Mouse (Mus musculus) cerebellum, postnatal 4 days (tissue): Measurements from ENCODE around the gene Muc1.

Experiments
- DNase-seq, 2 experiments: peaks; one replicate each; pipeline ENCODE4 v3.0.0; 2022; ENCODE audit warnings: low spot score in 2 of 2, mixed read lengths in 1 of 2

The Muc1 gene

DNA sequence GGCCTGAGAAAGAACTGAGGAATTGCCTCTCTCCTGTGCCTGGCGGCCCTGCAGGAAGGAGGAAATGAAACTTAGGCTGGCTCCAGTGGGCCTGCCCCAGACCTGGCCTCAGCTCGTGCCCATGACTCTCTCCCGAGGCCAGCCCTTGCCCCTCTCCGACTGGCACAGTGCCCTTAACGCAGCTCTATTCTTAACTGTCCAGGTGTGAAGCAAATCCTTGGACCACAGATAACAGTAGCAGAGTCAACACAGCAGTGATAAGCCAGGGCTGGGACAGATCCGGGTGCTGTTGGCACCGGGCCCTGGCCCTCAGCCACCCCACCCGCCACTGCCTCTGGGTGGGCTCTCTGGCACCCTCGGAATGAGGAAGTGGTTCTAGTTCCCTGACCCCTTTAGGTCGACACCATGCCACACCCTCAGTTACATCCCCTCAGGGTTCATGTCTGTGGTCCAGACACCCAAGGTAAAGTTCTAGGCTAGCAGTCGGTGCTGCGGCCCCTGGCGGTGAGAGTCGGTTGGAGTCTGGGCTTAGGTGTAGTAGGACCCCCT, 4.8 kb downstream of the Muc1 start:
- no peak for DNase-seq

DNA sequence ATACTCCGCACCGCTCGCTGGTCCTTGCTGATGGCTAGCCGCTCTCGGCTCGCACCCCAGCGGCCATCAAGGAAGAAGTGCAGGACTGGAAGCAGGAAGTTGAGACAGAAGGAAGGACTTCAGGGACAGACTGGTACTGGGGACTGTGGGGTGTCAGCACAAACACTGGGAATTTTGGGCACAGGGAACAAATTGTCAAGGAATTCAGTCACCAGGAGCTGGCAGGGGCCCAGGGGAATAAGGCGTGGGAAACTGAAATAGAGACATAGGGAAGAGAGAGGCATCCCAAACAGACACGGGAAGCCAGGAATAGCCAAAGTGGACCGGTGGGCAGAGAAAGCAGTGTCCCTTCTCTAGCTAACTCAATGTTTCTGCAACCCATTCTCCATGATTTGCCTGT, 7.7 kb downstream of the Muc1 start:
- no peak for DNase-seq

DNA sequence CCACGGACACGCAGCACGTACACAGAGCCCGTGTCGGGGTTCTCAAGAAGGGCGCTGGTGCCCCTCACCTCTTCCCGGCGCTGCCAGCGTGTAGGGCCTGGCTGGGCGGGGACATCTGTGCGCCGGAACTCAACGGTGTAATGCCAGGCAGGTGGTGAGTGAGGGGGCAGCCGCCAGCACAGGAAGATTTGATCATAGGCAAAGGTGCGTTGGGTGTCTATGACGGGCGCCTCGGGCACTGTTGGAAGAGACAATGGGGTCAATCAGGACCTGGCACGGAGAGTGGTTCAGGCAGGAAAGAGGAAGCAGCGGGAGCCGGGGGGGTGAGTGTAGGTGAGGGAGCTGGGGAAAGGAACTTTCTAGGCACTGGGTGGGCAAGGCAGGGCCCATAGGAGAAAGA, 8.8 kb downstream of the Muc1 start:
- no peak for DNase-seq

DNA sequence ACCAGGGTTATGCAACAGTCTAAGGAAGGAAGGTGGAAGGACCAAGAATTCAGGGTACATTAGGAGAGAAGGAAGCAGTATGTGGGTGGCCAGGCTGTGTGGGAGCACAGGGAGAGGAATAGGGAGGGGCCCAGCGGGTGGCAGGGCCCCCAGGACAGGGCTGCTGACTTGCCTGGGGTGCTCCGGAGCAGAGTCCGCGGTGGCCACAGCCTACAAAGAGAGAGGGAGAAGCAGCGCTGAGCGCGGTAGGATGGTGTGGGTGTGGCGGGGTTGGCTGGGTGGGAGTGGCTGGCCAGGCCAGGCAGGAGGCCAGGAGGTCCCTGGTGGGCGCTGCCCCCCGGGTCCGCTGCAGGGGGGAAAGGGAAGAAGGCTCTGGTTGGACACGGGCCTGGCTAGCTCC, 9.6 kb downstream of the Muc1 start:
- DNase-seq, result no peak

DNA sequence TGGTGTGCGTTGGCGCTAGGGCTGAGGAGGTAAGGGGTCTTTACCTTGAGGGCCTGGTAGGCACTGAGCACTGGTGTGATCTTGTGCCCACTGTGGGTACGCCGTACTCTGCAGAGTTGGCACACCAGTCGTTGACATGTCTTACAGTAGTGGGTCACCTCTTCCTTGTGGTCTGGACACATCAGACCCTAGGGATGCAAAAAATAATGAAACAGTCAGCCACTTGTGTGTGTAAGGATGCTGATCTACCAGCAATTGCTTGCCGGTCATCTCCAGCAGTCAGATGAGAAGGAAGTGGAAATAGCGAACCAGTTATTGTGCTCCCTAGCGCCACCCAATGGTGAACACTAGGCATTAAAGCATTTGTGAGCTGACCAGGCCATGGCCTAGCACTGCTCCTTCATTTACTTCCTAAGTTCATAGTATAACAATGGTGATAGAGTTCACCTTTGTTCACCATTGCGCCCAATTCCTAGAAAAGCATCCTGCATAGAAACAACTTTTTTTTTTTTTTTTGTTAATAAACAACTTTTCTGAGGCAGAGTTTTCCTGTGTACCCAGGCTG, 13.6 kb downstream of the Muc1 start:
- DNase-seq, result peak in 1 of 2 experiments; percentile 75

DNA sequence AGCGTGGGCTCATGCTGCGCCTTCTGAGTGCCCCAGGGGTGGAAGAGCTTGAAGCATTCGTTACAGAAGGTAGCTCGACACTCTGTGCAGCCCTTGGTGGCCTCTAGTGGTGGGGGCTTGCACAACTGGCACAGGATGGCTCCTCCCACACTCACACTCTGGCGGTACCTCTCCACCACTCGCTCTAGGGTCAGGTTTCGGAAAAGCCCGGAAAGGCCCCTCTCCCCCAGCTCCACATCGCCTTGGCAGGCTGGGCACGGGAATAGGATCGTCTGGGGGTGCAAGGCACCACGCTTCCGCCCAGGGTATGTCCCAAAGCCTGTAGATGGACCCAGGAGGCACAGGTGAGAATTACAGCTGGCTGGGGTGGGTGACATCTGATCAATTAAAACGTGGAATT, 14.8 kb downstream of the Muc1 start:
- DNase-seq, result no peak

DNA sequence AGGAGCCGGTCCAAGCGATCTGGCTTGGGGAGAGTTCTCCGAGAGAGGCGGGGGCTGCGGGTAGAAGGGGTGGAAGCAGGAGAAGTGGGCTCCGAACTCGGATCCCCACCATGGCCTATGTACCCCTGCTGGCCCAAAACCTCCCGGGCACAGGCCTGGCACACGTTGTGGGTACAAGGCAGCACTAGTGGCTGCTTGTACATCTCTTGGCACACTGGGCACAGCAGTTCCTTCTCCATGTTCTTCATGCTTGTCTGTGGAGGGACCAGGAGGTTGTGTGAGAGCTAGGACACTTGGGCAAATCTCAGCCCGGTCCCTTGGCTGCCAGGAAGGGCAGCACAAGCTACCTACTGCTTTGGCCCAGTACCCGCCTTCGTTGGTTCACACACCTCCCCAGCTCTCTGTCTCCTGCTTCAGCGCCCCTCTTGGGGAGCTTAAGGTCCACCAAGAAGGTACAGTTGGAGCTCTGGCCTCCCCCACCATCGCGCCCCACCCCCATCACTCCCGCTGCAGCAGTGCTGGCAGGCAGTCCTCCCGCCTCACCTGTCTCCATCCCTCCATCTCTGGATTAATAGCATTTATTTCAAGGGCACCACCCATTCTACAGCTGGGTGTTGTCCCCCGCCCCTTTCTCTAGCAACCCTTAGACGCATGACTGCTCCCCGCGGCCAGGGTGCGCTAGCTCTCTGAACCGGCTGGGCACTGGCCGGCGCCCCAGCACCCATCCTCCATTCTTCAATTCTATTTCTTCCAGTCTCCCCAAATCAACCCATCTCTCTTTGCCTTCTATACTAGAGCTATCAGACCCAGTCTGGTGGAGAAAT, 15.5 kb downstream of the Muc1 start:
- DNase-seq, result peak in 1 of 2 experiments; percentile 42

DNA sequence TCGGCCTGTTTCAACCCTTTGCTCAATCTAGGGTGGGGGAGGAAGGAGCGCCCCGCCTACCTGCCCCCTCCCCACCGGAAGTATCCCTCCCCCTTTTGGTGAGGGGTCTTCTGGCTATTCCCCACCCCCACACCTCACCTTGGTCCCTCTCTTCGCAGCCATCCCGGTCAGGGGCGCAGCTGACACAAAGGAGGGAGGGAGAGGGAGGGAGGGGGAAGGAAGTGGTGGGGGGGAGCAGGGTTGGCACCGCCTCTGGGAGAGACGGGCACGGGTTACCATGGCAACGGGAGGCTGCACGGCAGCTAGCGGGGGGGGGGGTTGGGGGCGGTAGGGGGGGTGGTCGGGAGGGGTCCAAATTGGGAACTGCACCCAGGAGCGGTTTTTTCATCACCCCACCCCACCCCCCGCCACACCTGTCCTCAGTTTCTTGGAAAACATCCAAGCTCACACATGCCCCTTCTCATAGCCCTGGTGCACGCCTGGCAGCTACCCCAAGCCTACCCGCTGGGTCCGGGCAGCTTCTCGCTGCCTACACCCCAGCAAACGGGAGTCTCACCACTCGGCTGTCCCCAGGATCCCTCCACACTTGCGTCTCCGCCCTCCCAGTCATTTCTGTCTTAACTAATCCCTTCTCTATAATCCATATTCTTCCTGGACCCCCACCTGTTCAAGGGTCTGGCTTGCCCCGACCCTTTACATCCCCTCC, 16.3 kb downstream of the Muc1 start:
- peak; percentile 61 to 83 for DNase-seq

DNA sequence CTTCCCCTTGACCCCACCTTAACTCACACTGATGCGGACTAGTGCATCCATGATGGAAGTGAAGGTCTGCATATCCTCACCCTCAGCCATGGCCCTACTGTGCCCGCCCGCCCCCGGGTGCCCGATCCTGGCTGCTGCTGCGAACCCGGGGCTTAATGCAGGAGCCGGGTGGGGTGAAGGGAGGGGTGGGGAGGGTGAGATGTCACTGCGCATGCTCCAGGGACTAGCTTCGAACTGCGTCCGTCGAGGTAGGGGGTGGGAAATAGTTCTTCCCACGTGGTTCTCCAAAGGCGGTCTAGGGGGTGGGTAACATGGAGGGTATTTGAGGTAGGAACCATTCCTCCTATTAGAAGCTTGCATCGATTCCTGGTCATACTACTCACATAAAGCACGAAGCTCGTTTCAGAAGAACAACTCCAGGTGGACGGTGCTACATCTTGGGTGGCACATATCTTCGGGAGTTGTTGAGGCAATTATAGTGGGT, 16.9 kb downstream of the Muc1 start, which contains the start of gene Krtcap2:
Krtcap2 (plus strand) TSS at position 279 of the 484 bp plus-strand sequence.
- DNase-seq, result peak in 1 of 2 experiments; percentile 63

DNA sequence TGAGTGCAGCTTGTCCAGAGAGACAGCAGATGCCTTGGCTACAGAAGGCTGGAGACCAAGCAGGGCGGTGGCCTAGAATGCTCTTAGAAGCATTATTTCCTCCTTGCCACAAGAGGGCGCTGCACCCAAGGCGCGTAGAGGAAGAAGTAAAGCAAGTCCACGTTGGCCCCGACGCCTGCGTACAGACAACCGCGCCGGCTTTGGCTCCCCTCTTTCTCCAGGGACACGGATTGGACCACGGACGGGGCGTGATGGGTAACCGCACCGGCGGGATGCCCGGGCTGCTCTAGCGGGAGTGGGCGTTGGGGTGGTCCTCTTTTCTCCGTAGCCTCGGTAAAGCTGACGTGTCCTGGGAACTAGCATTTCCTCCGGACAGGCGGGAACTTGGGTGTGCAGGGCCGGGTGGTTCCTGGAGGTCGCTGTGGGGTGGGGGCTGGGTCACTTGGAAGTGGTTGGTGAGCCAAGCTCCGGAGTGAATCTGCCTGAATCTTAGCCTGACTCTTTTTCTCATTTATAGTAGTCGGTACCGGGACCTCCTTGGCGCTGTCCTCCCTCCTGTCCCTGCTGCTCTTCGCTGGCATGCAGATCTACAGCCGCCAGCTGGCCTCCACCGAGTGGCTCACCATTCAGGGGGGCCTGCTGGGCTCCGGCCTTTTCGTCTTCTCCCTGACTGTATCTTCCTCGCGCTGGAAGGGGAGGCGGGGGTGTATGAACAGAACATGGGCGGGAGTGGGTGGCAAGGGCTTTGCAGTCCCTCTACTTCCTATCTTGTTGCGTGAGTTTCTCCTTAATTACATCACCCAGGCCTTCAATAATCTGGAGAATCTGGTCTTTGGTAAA, 17.6 kb downstream of the Muc1 start, which contains the start of gene Trim46:
Trim46 (minus strand) TSS at position 49 of the 840 bp plus-strand sequence.
- peak; percentile 80 to 86 for DNase-seq

DNA sequence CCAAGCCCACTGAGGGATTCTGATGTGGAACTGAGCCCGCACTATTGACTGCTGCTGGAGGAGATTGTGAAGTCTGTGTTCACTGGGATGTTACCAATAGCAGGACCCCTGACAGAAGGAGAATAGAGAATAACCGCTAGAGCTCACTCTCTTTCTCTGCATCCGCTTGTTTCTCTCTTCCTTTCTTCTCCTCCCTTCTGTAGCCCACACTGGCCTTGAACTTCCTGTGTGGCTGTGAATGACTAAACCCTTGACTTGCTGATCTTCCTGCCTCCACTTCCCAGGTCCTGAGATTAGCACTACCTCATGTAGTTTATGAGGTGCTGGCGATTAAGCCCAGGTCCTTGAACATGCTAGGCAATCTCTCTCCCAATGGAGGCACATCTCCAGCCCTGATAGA, 18.6 kb downstream of the Muc1 start:
- DNase-seq, result no peak

DNA sequence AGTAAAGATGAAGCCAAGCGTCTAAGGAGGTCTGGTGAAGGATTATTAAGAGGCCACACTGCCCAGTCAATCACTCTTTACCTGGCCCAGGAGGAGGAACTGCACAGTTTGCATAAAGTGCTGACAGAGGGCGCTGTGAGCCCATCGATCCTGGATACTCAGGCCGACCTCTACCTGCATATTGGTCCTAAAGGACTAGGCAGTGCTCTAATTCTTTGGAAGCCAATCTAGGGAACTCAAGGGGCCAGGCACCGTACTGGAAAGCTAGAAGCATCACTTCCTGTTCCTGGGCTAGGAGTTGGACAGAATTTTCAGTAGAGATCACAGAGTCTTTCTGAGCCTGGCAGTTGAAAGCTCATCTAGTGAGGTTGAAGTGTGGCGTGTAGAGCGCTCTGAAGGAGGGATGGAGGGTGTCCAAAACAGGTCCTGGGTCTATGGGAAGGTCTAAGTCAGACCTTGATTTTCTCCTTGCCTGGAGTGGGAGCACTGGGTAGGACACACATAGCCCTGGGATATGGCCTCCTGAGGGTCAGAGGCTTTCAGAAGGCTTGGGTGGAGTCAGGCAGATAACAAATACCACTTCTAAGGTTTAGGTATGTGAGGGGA, 21.7 kb downstream of the Muc1 start:
- DNase-seq, result peak in 1 of 2 experiments; percentile 56

DNA sequence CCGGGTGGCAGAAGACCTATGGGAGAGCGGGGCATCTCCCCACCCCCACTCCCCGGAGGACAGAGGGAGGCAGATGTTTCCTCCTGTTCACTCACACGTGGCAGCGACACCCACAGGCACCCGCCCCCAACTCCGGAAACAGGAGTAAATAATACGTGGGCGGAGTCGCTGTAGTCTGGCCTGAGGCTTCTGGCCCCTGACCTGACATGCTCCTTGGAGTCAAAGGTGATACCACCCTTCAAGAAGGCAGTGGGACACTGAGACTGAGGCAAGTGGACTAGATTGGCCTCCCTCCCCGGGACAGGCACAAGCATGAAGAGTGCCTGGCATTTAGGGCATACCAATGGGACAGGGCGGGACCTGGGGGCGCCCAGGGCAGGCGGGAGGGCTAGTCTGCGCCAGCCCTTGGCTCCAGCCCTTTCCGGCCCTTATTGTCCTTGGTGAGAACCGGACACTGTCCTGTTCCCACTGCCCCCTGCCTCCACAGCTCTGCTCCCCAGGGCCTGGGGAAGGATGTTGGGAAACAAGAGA, 22.6 kb downstream of the Muc1 start:
- DNase-seq, result no peak

DNA sequence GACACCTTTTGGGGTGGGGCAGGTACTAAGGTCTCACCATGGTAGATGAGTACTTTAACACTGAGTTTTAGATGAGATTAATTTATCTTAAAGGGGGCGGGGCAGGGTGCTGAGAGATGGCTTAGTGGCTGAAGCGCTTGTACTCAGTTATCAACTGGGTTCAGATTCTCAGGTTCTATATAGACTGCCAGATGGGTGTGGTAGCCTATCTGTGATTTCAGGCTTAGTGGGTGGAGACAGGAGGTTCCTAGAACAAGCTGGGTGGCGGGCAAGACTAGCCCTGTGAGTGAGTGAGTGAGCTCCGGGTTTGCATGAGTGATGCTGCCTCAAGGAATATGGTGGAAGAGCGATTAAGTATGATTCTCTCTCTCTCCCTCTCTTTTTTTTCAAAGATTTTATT, 26.1 kb downstream of the Muc1 start:
- no peak for DNase-seq

DNA sequence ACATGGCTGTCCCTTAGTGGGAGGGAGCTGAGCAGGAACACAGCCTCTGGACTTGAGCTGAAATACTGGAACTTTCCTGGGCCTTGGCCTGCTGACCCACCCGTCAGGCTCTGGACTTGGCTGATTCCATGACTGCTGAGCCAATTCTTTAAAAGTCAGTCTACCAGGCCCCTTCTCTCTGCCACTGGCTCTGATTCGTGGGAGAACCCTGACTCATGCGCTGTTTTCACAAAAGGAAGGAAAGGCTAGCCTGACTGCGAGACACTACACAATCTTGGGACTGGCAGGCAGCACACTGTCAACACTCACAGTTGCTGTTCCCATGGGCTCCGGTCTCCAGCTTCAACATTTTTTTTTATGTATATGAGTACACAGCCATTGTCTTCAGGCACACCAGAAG, 27.3 kb downstream of the Muc1 start:
- no peak for DNase-seq

DNA sequence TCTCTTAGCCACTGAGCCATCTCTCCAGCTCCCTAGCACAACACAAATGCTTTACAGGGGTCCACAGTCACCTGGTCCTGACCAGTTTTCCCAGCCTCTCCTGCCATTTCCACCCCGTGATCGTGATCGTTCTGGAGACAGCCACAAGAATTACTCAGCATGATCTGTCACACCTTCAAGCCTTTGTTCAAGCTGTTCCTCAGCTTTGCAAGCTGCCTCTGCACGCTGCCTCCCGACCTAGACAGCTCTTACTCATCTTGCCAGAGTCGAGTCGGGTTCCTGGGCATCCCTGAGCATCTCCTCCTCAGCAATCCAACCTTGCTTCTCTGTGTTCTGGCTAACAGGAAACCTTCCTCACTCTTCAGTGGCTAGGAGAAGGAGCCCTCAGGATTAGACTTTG, 30.2 kb downstream of the Muc1 start, which contains the start of gene Dpm3:
Dpm3 (plus strand) TSS at position 283 of the 400 bp plus-strand sequence.
- DNase-seq, result no peak

DNA sequence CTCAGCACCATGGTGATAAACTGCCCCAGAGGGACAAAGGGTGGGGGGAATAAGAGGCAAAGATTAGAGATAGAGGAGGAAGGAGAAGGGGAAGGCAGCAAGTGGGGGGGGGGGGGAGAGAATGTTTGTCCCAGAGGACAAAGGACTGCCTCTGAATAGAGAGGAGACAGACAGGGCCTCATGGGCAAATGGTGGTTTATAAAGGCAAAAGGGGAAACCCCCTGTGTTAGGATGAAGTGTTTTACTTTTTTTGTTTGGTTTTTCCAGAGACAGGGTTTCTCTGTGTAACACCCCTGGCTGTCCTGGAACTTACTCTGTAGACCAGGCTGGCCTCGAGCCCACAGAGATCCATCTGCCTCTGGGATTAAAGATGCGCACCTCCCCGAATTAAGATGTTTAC, 31.4 kb downstream of the Muc1 start:
- DNase-seq, result no peak

DNA sequence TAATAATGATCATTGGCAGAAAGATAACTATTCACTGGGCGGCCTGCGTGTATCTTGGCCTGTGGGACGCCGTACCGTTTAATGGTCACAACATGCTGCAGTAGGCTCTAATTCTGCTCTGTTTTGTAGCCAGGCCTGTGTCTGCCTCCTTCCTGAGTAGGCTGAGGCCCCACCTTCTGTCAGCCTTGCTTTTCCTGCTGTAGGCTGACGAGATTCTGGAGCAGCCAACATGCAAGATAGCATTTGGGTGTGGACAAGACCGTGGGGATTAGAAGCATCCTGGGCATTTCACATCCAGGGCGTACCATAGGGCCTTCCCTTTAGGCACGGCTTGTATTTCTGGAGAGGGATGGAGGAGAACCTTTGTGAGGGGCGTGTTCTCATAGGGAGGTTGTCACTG, 33.6 kb downstream of the Muc1 start:
- no peak for DNase-seq

DNA sequence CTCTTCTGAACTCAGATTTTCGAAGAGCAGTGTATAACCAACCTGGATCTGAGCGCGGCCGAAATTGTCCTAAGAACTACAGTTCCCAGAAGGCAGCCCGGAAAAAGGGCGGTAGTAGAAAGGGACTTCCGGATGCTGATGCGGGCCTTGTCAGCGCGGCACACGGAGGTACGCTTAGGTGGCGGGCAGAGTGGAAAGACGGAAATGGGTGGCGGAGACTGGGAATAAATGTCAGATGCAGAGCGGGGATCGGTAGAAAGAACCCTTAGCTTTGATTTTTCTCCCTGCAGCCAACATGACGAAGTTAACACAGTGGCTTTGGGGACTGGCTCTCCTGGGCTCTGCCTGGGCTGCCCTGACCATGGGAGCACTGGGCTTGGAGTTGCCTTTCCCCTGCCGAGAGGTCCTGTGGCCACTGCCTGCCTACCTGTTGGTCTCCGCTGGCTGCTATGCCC, 37.6 kb downstream of the Muc1 start:
- DNase-seq, result peak in 1 of 2 experiments; percentile 70

DNA sequence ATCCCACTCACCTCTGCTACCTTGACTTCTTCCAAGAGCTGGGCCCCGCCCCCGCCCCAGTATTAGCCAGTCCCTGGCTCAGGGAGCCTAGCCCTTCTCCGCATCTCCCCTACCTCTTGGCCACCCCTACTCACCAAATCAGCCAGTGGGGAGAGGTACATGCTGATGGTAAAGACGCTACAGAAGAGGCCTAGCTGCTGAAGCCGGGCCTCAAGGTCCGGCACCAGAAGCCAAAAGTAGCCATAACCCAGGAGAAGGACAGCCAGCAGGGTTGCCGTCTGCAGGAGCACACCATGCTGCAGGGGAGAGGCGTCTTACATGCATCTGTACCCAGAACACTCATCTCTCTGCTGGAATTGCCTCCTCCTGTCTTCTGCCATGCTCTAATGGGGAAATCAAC, 40.1 kb downstream of the Muc1 start:
- DNase-seq, result no peak
